8 mouse cellular contexts compared by ENCODE assay signal in the genomic region with DNA sequence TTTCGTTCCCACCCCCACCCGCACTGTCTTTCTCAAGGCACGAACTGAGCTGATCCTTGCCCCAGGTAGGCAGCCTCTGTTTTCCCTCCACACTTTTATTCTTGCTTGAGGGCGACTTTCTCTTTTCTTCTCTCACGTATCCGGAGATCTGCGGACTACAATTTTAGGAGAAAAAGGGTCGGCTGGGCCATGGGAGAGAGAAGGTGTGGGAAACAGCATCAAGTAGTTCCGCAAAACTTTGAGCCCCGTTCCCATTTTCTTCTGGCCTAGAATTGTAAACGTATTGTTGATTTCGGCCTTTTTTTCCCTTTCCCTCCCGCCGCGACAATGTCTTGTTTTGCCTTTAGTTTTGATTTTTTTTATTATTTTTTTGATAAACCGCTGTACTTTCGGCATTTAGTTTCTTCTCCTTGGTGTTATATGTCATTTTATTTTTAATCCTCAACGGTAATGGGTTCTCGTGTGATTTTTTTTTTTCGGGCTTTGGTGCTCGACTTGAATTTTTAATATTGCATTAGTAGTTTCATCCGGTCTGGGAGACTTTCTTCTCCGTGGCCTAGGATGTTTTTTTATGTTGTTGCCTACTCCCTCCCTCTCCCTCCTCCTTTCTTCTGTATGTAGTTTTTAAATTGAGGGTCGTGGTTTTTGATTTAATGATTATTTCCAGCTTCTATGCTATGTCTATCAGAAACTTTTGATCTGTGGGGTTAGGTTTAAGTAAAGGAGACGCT. TPM values are rescaled to one million over a fixed set of nuclear protein-coding genes. Genes with fewer than 3 reads are reported as not detected.
DNase-seq lines count a peak whose midpoint lies in the region; ATAC-seq and TF ChIP-seq lines count a peak whose summit lies in the region.

No protein-coding gene starts in this region.

- peak overlapping the region; percentile 56 for H3K9ac ChIP-seq in forebrain, embryonic 14.5 days (ENCODE audit: low read length)

- ATAC-seq in forebrain, embryonic 14.5 days: no peak

- H3K4me2 ChIP-seq in forebrain, embryonic 14.5 days (ENCODE audit: low read length): peak overlapping the region; percentile 51

- H3K27me3 ChIP-seq in forebrain, embryonic 14.5 days (replicated peaks; ENCODE audit: control insufficient read depth, insufficient read depth, low read length): no peaks in the 10 kb centered on the region
- no peaks in the 10 kb centered on the region for H3K27me3 ChIP-seq in limb, embryonic 10.5 days (ENCODE audit: low read depth, poor library complexity, severe bottlenecking)

- no peak for TF ChIP-seq CTCF in olfactory bulb, adult 2 months (IDR thresholded peaks at IDR 0.05; ENCODE audit: insufficient read depth, low read depth, low read length)

- peak overlapping the region; percentile 99 for H3K27ac ChIP-seq in forebrain, embryonic 14.5 days (ENCODE audit: low read depth, low read length)
- peak overlapping the region; percentile 98 for H3K27ac ChIP-seq in limb, embryonic 10.5 days
- H3K27ac ChIP-seq in olfactory bulb, adult 2 months (ENCODE audit: insufficient read depth, low read depth, low read length): peak overlapping the region; percentile 76; the same call in 1 of the 2 replicates

- H3K4me1 ChIP-seq in forebrain, embryonic 14.5 days (ENCODE audit: control insufficient read depth, insufficient read depth, low read length): no peaks in the 10 kb centered on the region
- H3K4me1 ChIP-seq in limb, embryonic 10.5 days: 0 out of 2 replicates have a peak, but pooled peaks cover 5% of the 10 kb centered on the region
- H3K4me1 ChIP-seq in olfactory bulb, adult 2 months (ENCODE audit: control insufficient read depth, insufficient read depth, low read length): peaks cover 2% of the 10 kb centered on the region

- no peaks in the 10 kb centered on the region for H3K9me3 ChIP-seq in forebrain, embryonic 14.5 days (replicated peaks; ENCODE audit: control insufficient read depth, low read length)
- H3K9me3 ChIP-seq in limb, embryonic 10.5 days (replicated peaks): no peaks in the 10 kb centered on the region

- 25% methylated on average over 25 of the region's 25 CpGs for WGBS in forebrain, embryonic 14.5 days
- 13% methylated on average over 25 of the region's 25 CpGs for whole genome bisulfite sequencing in limb, embryonic 10.5 days
- WGBS in olfactory bulb, adult 2 months: 18% methylated on average over 25 of the region's 25 CpGs

- no peak for TF ChIP-seq POLR2A in olfactory bulb, adult 2 months (IDR thresholded peaks at IDR 0.05; ENCODE audit: insufficient read depth, low read depth, low read length)

- H3K36me3 ChIP-seq in forebrain, embryonic 14.5 days (ENCODE audit: control insufficient read depth, insufficient read depth, low read length): no peaks in the 10 kb centered on the region
- H3K36me3 ChIP-seq in limb, embryonic 10.5 days: no peaks in the 10 kb centered on the region

- peak; percentile 3 for DNase-seq in layer of hippocampus, adult 9-11 months
- no peak for DNase-seq in layer of hippocampus, adult 9-10 months (ENCODE audit: low spot score)
- DNase-seq in brain, adult 2 months (ENCODE audit: low read depth, low spot score): peak; percentile 5
- no peak for DNase-seq in forebrain, embryonic 14.5 days (ENCODE audit: low spot score)
- DNase-seq in limb, embryonic 10.5 days (ENCODE audit: low spot score): no peak
- DNase-seq in adrenal gland, postnatal 25 days: no peak
- no peak for DNase-seq in yolk sac, embryonic 10.5 days (ENCODE audit: low spot score)

- H3K4me3 ChIP-seq in forebrain, embryonic 14.5 days (ENCODE audit: low read depth, low read length): peak overlapping the region; percentile 45
- peak overlapping the region; percentile 68 for H3K4me3 ChIP-seq in limb, embryonic 10.5 days
- peak overlapping the region; percentile 79 for H3K4me3 ChIP-seq in olfactory bulb, adult 2 months (ENCODE audit: insufficient read depth, low read depth, low read length)

RNA-seq across cellular contexts. Expression of gene Stag2, which starts 2.1 kb away (rescaled TPM):
- polyA plus RNA-seq in forebrain, embryonic 14.5 days (2014; fragmentation: Nextera tagmentation; extraction: Ambion mirVana): 40.7 and 45.7 TPM in 2 replicates
- polyA plus RNA-seq in limb, embryonic 10.5 days (2016; fragmentation: Nextera tagmentation; extraction: Ambion mirVana): 38.8 and 47.1 TPM in 2 replicates
- polyA plus RNA-seq in olfactory bulb, adult 2 months (2012; ENCODE audit: insufficient read depth, insufficient read length, low replicate concordance, missing spikeins): 52.1 and 183 TPM in 2 replicates
- 71.0 and 86.6 TPM in 2 replicates for total RNA-seq in adrenal gland, postnatal 25 days (2021)

Comparison
In these comparisons a context has a peak if more than half of its experiments do, and no peak if none do; other contexts are left out.
1. DNase-seq: peak in layer of hippocampus, adult 9-11 months (single experiment) and brain, adult 2 months (single experiment); none in layer of hippocampus, adult 9-10 months (single experiment), forebrain, embryonic 14.5 days (single experiment), limb, embryonic 10.5 days (single experiment), adrenal gland, postnatal 25 days (single experiment) and yolk sac, embryonic 10.5 days (single experiment).
2. Peak in every context shown above with its lines, with median percentiles within 50 percentile points of each other: H3K27ac ChIP-seq and H3K4me3 ChIP-seq.